Mouse (Mus musculus): ENCODE results near the gene Syt9.

Syt9 gene

DNA sequence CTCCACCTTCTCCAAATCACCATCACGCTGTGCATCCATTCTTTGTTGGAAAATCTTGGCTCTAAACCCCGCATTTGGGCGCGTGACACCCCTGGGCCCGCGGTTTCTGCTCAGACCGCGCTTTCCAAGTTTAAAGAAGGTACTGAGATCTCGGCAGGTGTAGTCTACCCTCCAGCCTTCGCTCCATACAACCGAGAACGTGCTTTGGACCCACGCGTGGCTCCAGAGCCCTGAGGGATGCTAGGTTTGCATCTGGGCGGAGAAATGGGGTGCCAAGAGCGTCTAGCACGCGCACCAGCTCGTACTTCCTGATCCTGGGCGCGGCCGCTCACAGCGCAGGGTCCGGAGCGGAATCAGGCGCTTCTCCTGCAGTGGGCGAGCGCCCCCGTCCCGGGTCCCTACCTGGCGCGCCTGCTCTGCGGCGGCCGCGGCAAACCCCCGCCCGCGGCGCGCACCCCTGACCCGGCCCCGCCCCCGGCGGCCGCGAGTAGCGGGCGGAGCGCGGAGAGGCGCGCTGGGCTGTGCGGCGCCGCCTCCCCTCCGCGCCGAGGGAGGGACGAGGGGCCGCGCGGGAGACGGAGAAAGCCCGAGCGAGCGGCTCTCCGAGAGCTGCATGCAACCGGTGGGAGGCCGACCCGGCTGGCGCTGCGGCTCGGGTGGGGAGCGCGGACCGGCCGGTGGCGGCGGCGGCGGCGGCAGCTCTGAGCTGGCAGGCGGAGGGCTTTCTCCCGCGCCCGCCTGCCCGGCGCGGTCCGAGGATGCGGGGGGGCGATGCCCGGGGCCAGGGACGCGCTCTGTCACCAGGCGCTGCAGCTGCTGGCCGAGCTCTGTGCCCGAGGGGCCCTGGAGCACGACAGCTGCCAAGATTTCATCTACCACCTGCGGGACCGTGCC lies at the start of gene Syt9:
Gene Syt9, plus strand, starts transcription at position 497 of the 894 bp plus-strand sequence.
- DNase-seq = peak; percentile 17

DNA sequence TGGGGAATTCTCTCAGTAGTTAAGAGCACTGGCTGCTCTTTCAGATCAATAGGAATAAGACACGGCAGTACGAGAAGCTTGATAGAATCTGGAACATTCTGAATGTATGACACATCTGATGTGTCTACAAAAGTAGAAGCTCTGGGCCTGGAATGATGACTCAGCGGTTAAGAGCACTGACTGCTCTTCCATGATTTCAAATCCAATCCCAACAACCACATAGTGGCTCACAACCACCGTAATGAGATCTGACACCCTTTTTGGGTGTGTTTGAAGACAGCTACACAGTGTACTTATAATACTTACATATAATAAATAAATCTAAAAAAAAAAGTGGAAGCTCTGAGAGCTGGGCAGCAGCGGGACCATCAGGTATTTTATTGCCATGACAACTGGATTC lies 31.5 kb upstream of the Syt9 start:
- no peak for DNase-seq

DNA sequence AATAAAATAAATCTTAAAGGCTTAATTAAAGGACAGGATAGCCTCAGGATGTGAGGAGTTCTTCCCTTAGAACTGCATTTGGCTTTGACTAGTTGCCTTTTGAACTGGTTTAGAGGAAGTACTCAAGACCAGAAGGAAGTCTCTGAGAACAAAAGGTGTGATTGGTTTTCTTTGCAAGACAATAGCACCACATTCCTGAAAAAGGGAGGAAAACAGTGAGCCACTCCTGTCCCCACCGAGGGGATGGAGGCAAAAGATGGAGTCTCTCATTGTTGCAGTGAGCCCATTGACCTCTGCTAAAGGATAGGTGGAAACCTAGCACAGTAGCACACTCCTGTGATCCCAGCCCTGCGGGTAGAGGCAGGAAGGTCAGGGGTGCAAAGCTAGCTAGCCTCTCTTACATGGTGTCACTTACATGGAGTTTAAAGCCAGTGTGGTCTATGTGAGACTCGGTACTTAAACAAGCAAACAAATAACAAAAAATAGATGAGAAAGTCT lies 30.9 kb upstream of the Syt9 start:
- no peak for DNase-seq

DNA sequence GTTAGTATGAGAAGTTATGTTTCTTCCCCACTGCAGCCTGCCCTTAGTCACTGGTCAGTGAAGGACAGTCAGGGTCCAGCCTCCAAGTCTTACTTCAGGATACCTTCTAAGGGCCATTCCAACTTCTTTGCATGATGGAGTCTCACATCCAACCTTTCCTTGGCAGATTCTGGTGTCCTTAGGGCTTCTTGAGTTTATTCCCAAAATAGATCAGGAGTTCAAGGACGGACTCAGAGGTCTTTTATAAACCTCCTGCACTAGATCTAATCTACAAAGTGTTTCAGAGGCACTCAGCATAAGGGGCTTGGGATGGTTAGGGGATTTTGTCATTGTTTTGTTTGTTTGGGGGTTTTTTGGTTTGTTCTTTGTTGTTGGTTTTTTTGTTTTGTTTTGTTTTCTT lies 30.3 kb upstream of the Syt9 start:
- DNase-seq = no peak

DNA sequence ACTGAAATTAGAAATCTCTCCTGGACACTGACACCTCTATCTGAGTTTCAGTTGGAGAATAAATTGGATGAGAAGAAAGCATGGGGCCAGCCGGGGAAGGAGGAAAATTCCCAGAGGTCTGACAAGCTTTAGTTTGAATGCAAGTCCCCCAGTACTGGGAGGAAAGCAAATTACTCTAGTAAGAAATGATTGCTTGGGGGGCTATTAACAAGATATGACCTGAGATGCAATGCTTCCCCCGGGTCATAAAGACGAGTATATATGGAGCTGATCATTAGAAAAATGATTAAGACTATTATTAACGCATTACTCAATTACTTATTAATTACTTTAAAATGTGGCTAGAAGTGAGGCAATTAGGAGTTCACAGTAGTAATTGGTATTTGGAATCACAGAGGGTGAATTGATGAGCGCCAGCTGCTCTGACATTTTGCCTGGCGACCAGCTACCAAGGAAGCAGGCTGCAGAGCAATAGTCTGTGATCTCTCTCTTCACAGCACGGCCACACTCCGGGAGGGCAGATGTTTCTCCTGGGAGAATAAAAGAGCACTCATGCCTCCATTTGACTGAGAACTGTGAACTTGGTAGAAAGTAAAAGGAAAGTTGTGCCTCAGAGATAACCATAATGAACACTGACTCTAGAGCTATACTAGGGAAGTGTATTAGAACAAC lies 28.9 kb upstream of the Syt9 start:
- DNase-seq = no peak

DNA sequence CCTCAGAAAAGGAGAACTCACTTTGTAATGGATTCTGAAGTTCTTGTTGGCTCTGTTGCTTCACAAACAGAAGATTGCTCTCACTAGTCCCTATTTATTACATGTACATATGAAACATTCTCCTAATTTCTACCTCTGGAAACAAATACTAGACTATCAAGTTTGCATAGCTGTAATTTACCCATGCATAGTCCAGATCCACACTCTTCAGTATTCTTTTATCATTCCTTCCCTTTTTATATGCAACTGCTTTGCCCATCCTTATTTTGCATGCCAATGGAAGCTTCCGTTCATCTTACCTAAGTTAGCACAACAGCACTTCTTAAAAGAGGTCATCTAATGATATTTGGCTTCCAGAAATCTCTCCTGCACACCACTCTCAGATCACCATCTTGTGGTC lies 21.3 kb upstream of the Syt9 start:
- DNase-seq = no peak

DNA sequence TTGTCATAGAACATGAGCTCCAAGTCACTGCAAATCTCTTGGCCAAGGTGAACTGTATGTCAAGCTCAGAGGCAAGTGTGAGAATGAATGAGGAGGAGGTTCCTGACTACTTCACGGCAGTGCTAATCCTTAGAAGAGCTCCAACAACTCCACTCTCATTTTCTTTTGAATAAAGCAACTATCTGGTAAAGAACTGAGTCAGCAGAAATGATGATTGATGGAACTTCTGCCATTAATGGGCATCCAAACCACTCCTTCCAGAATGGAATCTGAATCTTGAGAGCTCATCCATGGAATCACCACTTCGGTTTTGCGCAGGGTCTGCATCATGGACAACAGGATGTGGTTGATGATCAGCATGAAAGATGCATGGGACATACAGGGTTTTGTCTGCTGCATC lies 8.4 kb upstream of the Syt9 start:
- DNase-seq = no peak

DNA sequence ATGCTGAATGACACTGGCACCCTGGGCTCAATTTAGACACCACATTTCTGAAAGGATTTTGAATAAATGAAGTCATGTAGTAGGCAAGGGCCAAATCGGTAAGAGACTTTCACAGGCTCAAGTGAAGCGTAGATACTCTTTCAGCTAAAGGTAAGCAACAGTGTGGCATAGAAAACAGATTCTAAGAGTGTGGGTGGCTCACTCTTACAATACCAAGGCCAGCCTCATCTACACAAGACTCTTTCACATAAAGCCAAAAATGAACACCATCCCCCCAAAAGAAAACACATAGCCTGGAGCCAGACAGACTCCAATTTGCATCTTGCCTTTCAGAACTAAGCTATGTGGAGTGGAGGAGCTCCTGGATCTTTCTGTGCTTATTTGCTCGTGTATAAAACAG lies 7.9 kb upstream of the Syt9 start:
- DNase-seq = no peak

DNA sequence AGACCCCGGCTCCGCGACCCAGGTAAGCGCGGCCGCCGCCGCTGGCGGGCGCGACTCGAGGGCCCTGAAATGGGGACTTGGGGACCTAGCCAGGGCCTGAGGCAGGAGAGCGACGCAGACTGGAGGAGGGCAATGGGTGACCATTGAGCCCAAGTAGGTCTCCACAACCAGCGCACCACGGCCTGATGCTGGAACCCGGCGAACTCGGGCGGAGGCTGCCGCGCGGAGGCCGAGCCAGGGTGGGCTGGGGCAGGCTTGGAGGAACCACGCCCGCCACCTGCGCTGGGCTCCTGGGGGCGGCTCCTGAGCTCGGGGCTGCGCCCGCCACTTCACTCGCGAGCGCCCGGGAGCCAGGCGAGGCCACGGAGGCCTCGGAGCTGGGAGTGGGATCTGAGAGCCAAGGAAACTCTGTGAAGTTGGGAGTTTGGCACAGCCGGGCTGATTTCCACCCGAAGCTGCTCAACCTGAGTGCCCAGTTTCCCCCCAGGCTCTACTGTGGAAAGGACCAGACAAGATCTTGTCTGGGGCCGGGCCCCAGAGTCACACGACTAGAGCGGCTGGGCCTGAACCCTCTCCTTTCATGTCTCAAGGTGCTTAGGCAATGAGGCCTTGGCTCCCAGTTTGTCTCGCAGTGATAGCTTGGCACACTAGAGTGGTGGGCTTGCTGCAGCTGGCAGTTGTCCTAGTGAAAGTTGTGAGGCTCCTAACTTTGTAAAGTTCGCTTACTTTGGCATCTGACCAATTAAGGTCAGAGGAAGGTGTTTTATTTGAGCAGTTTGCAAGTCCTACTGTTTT lies 795 bp downstream of the Syt9 start:
- peak; percentile 6 for DNase-seq

DNA sequence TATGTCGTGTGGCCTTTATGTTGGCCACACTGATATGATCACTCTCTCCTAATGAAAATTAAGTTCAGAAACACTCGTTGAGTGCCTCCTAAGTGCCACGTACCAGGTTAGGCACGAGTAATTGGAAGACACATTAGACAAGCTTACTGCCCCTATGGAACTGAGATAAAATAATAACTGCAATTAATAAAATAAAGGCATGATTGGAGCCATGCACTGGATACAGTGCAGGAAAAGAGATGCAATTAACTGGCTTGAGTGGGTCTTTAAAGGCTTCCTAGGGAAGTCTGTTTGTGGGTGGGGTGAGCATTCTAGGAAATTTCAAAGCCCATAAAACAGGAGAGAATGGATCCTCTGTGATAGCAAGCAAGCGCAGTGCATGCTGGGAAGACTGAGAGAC lies 10.0 kb downstream of the Syt9 start:
- no peak for DNase-seq

DNA sequence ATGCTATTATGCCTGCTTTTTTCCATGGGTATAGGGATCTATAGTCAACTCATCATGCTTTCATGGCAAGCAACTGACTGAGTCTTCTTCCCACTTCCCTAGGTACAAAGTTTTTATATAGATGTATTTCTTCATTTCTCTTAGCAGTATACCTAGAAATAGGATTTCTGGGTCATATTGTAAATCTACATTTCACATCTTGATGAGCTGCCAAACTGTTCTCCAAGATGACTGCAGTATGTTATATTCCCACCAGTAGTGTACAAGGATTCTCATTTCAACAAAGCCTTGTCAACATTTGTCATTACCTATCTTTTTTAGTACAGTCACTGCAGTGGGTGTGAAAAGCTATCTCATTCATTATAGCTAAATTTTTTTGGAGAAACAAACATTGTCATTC lies 19.1 kb downstream of the Syt9 start:
- no peak for DNase-seq

DNA sequence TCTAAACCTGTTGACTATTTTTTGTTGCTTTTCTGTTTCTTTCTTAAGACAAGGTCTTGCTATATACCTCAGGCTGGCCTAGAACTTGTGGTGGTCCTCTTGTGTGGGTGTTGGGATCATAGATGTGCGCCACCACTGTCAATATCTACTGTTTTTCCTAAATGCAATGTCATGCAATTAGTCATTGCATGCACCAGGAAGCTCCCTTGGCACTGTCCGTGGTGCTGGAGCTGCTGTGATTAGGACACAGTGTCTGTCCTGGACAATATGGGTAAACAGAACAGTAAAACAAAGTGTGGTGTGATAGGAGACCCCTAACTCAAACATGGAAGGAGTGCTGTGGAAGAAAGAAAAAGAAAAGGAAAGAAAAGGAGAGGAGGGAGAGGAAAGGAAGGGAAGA lies 22.2 kb downstream of the Syt9 start:
- DNase-seq = no peak

DNA sequence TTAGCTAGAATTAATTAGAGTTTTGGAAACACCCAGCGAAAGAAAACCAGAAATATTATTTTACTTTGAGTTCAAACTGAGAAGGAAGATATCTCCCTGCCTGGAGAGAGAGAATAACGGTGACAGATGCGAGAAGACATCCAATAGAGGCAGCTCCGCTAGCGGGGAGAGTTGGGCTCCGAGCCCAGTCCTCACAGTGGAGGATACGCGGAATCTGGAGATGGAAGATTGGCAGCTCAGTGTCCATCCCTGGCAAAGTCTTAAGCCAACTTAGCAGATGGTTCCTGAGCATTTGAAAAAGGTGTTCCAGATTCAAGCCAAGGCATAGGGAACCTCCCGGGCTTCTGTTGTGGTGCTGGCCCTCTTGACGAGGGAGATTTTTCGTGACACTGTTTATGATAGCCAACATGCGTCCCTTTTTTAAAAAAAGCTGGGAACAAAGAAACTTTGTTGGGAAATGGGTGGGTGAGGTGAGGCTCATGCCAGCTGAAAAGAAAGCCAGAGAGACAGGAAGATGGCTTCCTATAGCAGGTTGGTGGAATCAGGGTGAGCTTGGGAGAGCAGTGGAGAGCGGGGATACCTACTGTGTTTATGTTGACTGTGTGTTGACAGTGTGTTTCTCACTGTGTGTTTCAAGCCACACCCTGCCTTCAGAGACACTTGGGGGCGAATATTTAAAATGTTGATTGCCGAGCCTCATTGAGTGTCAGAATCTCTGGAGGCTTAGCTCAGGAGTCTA lies 29.7 kb downstream of the Syt9 start:
- DNase-seq = no peak

DNA sequence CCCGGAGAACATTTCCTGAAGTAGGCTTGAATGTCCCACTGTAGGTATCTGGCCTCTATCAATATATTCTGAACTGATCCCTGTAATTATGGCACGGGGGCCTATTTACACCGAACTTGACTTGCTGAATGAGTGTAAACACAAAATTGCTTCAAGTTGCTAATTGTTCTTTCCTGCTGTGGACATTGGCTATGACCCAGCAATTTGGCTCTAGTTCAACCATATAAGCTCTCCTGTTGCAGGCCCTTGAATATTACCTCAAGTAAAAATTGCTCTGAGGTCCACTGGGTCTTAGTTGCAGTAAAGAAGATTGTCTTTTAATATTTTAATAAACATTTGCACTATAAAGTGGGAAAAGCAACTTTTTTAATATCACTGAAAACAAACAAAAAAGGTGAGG lies 32.7 kb downstream of the Syt9 start:
- DNase-seq = no peak

DNA sequence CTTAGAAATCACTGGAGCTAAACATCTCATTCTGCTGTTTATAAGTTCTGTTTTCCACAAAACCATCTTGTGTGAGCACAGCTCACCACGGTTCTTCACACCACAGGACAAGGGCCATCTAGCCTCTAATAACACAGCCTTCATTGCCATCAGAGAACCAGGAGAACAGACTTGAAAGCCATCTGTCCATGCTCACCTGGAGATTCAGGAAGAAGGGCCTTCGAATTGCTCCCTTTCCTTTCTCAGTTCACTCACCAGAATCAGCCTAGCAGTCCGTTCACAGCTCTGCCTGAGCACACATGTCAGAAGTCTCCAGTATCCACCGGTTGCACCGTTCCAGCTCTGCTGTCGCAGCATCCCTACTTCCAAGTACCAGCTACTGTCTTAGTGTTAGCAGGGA lies 44.4 kb downstream of the Syt9 start:
- DNase-seq = no peak

DNA sequence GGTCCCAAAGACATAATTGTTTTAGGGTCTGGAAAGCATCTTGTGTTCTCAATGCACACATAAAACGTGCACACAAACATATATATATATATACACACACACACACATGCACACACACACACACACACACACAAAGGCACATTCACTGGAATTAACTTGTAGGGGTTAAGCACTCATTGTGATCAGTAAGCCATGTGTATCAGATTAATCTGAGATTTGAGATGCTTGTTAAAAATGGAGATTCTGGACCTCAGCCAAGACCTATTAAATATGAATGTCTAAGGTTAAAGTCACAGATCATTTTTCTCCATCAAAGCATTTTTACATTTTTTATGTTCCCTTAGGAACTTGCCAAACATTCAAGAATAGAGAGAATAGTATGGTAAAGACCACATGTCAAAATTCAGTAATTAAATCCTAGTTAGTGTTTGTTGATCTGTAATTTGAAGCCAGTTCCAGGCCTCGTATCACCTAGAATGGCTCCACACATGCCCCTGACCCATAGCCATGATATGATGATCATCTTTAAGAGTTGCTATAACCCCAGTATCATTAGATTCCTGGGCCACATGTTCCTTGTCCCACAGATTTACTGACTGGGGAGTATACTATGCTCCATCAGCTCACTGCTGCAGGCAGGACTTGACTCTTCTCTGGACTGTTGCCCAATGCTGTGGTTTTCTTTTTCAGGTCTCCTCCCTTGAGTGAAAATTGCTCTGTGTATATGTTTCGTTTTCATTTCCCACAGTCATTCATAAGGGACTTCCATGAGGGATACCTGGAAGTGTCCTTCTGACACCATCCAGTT lies 46.7 kb downstream of the Syt9 start:
- DNase-seq = no peak

DNA sequence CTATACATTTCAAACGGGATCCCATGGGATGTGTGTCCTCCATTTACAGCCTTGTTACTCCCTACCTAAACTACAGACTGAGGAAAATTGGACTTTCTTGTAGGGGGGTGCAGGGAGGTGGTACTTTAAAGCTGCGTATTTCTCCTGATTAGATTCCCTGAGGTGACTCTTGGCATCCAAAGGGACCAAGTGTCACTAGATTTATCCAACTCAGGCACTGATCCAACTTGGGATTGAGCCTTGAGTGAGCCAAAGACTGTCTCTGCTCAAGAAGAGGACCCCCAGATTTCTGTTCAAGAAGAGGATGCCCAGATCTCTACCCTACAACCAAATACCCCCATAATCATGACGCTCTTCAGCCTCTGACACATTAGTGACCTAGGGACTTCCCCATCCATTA lies 66.9 kb downstream of the Syt9 start:
- no peak for DNase-seq

DNA sequence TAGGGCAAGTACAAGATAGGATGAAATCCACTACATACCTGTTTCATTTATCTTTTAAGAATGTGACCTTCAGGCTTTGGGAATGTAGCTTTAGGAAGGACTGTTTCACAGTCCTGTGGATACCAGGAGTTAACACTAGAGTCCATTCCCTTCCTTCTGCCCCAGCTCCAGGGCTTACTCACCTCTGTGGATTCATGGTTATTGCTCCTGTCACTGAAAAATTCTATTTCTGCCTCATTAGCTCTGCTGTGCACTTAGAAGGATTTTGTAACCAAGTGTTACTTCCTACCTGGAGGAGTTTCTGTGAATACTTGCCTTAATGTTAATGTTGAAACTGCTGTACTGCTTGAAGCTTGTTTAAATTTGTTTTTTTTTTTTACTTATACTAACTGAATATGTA lies 74.1 kb downstream of the Syt9 start:
- DNase-seq = no peak

DNA sequence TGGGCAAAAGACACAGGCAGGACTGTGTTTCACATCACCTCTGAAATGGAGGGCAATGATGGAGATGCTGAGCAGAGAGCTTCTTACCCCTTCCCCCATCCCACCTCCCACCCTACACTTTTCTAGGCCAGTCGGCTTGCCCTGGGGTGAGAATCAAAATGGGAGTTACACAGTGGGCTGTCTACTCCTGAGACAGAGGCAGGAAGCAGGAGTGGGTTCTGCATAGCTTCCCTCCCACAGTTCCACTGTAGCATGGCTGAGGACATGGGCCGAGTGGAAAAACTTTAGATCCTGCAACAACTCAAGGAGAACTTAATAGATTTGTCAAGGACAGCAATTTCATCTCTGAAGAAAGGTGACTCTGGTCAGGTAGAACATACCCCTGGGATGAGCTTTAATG lies 84.1 kb downstream of the Syt9 start:
- no peak for DNase-seq

DNA sequence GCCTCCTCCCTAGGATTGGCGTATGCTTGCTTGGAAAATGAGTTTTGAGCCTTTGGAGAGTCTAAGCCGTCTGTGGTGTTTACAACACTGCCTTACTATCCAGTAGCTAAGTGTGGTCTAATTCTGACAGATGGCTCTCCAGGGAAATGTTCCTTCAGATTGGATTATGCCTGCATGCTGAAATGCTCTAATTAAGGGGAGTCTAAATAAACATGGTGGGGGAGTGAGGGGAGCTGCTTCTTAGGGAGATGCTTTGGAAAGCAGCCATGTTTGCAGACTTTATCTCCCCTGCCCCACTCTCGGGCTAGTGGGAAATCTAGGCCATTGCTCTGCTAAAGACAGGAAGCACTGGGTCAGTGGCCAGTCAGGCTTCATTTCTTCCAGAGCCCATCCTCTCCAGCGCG lies 84.6 kb downstream of the Syt9 start:
- DNase-seq = no peak

DNA sequence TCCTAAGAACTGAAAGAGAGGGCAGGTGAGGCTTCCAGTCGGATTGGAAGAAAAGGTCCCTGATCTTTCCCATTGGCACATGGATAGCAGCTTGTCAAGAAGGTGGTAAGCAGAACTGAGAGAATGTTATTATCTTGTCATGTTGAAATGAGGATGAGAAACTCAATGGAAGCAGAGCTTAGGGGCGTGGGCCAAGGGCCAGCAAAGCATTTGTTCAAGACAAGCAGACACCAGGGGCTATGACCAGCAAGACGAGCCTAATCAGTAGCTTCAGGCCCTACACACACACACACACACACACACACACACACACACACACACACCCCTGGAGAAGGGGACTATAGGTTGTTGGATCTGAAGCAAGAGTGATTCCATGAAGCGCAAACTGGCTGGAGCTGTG lies 90.6 kb downstream of the Syt9 start:
- no peak for DNase-seq
